Mouse (Mus musculus) skeletal muscle tissue, adult 2 months (tissue): ENCODE data around the gene Gsdmc4.
A peak's percentile ranks its signal among the peaks of the same experiment; 100 is the strongest.
"Not testable (repeated sequence)": the region's sequence is repeated elsewhere in the genome, so short reads cannot be mapped to it uniquely, and the experiment has no call there.

ENCODE experiments used
- DNase-seq: peaks from one replicate; pipeline ENCODE4 v3.0.0-alpha.2; 2012; ENCODE audit warnings: low read depth, low spot score

Gsdmc4 gene

GRCm38 (mm10) chr15:63912197-63912596 is at the start of gene Gsdmc4:
Gene Gsdmc4, minus strand, starts transcription at chr15:63912297.
- not testable (repeated sequence) for DNase-seq

GRCm38 (mm10) chr15:63960542-63960941 is 48.4 kb upstream of the Gsdmc4 start:
- no peak for DNase-seq

- DNase-seq, result peak; percentile 27
These were observed 45.5 kb upstream of the Gsdmc4 start for GRCm38 (mm10) chr15:63957553-63957952.

- DNase-seq, result no peak
These were observed 41.2 kb upstream of the Gsdmc4 start for GRCm38 (mm10) chr15:63953256-63953655.

- DNase-seq, result no peak
These were observed 29.1 kb upstream of the Gsdmc4 start for GRCm38 (mm10) chr15:63941221-63941620.

- no peak for DNase-seq
These were observed 20.6 kb upstream of the Gsdmc4 start for GRCm38 (mm10) chr15:63932656-63933055.

- DNase-seq, result no peak
These were observed 19.3 kb upstream of the Gsdmc4 start for GRCm38 (mm10) chr15:63931404-63931803.

GRCm38 (mm10) chr15:63930107-63931041 is 18.3 kb upstream of the Gsdmc4 start:
- DNase-seq, result no peak

GRCm38 (mm10) chr15:63926201-63926600 is 14.1 kb upstream of the Gsdmc4 start:
- DNase-seq, result no peak

GRCm38 (mm10) chr15:63924484-63924883 is 12.4 kb upstream of the Gsdmc4 start:
- no peak for DNase-seq

- not testable (repeated sequence) for DNase-seq
These were observed 9.5 kb upstream of the Gsdmc4 start for GRCm38 (mm10) chr15:63921618-63922017.

- not testable (repeated sequence) for DNase-seq
These were observed 7.6 kb upstream of the Gsdmc4 start for GRCm38 (mm10) chr15:63919728-63920127.

GRCm38 (mm10) chr15:63916584-63916983 is 4.5 kb upstream of the Gsdmc4 start:
- not testable (repeated sequence) for DNase-seq

- DNase-seq, result not testable (repeated sequence)
These were observed 2.2 kb downstream of the Gsdmc4 start for GRCm38 (mm10) chr15:63909896-63910295.

GRCm38 (mm10) chr15:63895560-63896353 is 16.3 kb downstream of the Gsdmc4 start:
- DNase-seq, result peak; percentile 8

- DNase-seq, result not testable (repeated sequence)
These were observed 23.7 kb downstream of the Gsdmc4 start for GRCm38 (mm10) chr15:63888440-63888839.

- not testable (repeated sequence) for DNase-seq
These were observed 24.1 kb downstream of the Gsdmc4 start for GRCm38 (mm10) chr15:63887949-63888348.

- not testable (repeated sequence) for DNase-seq
These were observed 33.6 kb downstream of the Gsdmc4 start, which contains the start of gene Gsdmc3 for GRCm38 (mm10) chr15:63878458-63878857. Gene Gsdmc3, minus strand, starts transcription at chr15:63878558.

GRCm38 (mm10) chr15:63876160-63876559 is 35.9 kb downstream of the Gsdmc4 start:
- not testable (repeated sequence) for DNase-seq

- DNase-seq, result not testable (repeated sequence)
These were observed 50.1 kb downstream of the Gsdmc4 start for GRCm38 (mm10) chr15:63861965-63862364.
